Mouse (Mus musculus): ENCODE results near the gene Gm11983.
"Not testable (repeated sequence)": the region's sequence is repeated elsewhere in the genome, so short reads cannot be mapped to it uniquely, and the experiment has no call there.

Gm11983 gene

GRCm38 (mm10) chr11:6837554-6837953 lies at the start of gene Gm11983:
Gene Gm11983 (minus strand): TSS chr11:6837654.
- DNase-seq = no peak

GRCm38 (mm10) chr11:6883045-6883444 lies 45.6 kb upstream of the Gm11983 start:
- not testable (repeated sequence) for DNase-seq

- peak in 1 of 2 experiments; percentile 6 for DNase-seq
Measured at GRCm38 (mm10) chr11:6881614-6882013, 44.2 kb upstream of the Gm11983 start.

GRCm38 (mm10) chr11:6877740-6878139 lies 40.3 kb upstream of the Gm11983 start:
- DNase-seq = no peak

GRCm38 (mm10) chr11:6870947-6871346 lies 33.5 kb upstream of the Gm11983 start:
- no peak for DNase-seq

- DNase-seq = no peak
Measured at GRCm38 (mm10) chr11:6865536-6865935, 28.1 kb upstream of the Gm11983 start.

GRCm38 (mm10) chr11:6862185-6862584 lies 24.7 kb upstream of the Gm11983 start:
- no peak for DNase-seq

GRCm38 (mm10) chr11:6859898-6860858 lies 22.7 kb upstream of the Gm11983 start:
- DNase-seq = no peak

- DNase-seq = no peak
Measured at GRCm38 (mm10) chr11:6859096-6859495, 21.6 kb upstream of the Gm11983 start.

- no peak for DNase-seq
Measured at GRCm38 (mm10) chr11:6855942-6856341, 18.5 kb upstream of the Gm11983 start.

GRCm38 (mm10) chr11:6853366-6853765 lies 15.9 kb upstream of the Gm11983 start:
- not testable (repeated sequence) for DNase-seq

- no peak for DNase-seq
Measured at GRCm38 (mm10) chr11:6843831-6844230, 6.4 kb upstream of the Gm11983 start.

GRCm38 (mm10) chr11:6842160-6842559 lies 4.7 kb upstream of the Gm11983 start:
- no peak for DNase-seq

GRCm38 (mm10) chr11:6840775-6841174 lies 3.3 kb upstream of the Gm11983 start:
- no peak for DNase-seq

- no peak for DNase-seq
Measured at GRCm38 (mm10) chr11:6834636-6835035, 2.8 kb downstream of the Gm11983 start.

- DNase-seq = no peak
Measured at GRCm38 (mm10) chr11:6833731-6834130, 3.7 kb downstream of the Gm11983 start.

GRCm38 (mm10) chr11:6831931-6832330 lies 5.5 kb downstream of the Gm11983 start:
- no peak for DNase-seq

GRCm38 (mm10) chr11:6828196-6828595 lies 9.3 kb downstream of the Gm11983 start:
- DNase-seq = no peak

- DNase-seq = no peak
Measured at GRCm38 (mm10) chr11:6826157-6826556, 11.3 kb downstream of the Gm11983 start.

- DNase-seq = no peak
Measured at GRCm38 (mm10) chr11:6823176-6823575, 14.3 kb downstream of the Gm11983 start.

- DNase-seq = no peak
Measured at GRCm38 (mm10) chr11:6814486-6814885, 23.0 kb downstream of the Gm11983 start.

GRCm38 (mm10) chr11:6802879-6803278 lies 34.6 kb downstream of the Gm11983 start:
- not testable (repeated sequence) for DNase-seq

GRCm38 (mm10) chr11:6790690-6791089 lies 46.8 kb downstream of the Gm11983 start:
- peak in 1 of 2 experiments; percentile 10 for DNase-seq
